Mouse (Mus musculus) layer of hippocampus, adult 9-11 months (tissue): ENCODE data around the gene Prkcb.
A peak's percentile ranks its signal among the peaks of the same experiment; 100 is the strongest.

ENCODE experiments used
- DNase-seq: peaks from one replicate; pipeline ENCODE4 v3.0.0; 2022

Prkcb gene

GRCm38 (mm10) chr7:122290771-122291170, 2.2 kb downstream of the Prkcb start:
- DNase-seq = no peak

- no peak for DNase-seq
Measured at GRCm38 (mm10) chr7:122292151-122292550, 3.6 kb downstream of the Prkcb start.

GRCm38 (mm10) chr7:122294111-122294510, 5.6 kb downstream of the Prkcb start:
- no peak for DNase-seq

- no peak for DNase-seq
Measured at GRCm38 (mm10) chr7:122295363-122295762, 6.8 kb downstream of the Prkcb start.

GRCm38 (mm10) chr7:122296331-122296730, 7.8 kb downstream of the Prkcb start:
- no peak for DNase-seq

- no peak for DNase-seq
Measured at GRCm38 (mm10) chr7:122296805-122297204, 8.3 kb downstream of the Prkcb start.

GRCm38 (mm10) chr7:122297627-122298026, 9.1 kb downstream of the Prkcb start:
- DNase-seq = peak; percentile 36

GRCm38 (mm10) chr7:122298715-122299114, 10.2 kb downstream of the Prkcb start:
- no peak for DNase-seq

GRCm38 (mm10) chr7:122300538-122300937, 12.0 kb downstream of the Prkcb start:
- DNase-seq = no peak

- DNase-seq = peak; percentile 41
Measured at GRCm38 (mm10) chr7:122302538-122302937, 14.0 kb downstream of the Prkcb start.

GRCm38 (mm10) chr7:122303988-122304387, 15.4 kb downstream of the Prkcb start:
- DNase-seq = no peak

- no peak for DNase-seq
Measured at GRCm38 (mm10) chr7:122304521-122304920, 16.0 kb downstream of the Prkcb start.

- DNase-seq = no peak
Measured at GRCm38 (mm10) chr7:122307241-122307640, 18.7 kb downstream of the Prkcb start.

- no peak for DNase-seq
Measured at GRCm38 (mm10) chr7:122308661-122309060, 20.1 kb downstream of the Prkcb start.

- no peak for DNase-seq
Measured at GRCm38 (mm10) chr7:122309909-122310725, 21.6 kb downstream of the Prkcb start.

- no peak for DNase-seq
Measured at GRCm38 (mm10) chr7:122310726-122311018, 22.1 kb downstream of the Prkcb start.

GRCm38 (mm10) chr7:122313690-122314477, 25.3 kb downstream of the Prkcb start:
- DNase-seq = no peak

GRCm38 (mm10) chr7:122315720-122316331, 27.3 kb downstream of the Prkcb start:
- DNase-seq = no peak

GRCm38 (mm10) chr7:122316681-122317080, 28.1 kb downstream of the Prkcb start:
- no peak for DNase-seq

- DNase-seq = no peak
Measured at GRCm38 (mm10) chr7:122317485-122317884, 28.9 kb downstream of the Prkcb start.

GRCm38 (mm10) chr7:122319566-122319965, 31.0 kb downstream of the Prkcb start:
- DNase-seq = no peak

- DNase-seq = no peak
Measured at GRCm38 (mm10) chr7:122320843-122321544, 32.4 kb downstream of the Prkcb start.

- DNase-seq = no peak
Measured at GRCm38 (mm10) chr7:122322038-122322690, 33.6 kb downstream of the Prkcb start.
